In the genomic region with DNA sequence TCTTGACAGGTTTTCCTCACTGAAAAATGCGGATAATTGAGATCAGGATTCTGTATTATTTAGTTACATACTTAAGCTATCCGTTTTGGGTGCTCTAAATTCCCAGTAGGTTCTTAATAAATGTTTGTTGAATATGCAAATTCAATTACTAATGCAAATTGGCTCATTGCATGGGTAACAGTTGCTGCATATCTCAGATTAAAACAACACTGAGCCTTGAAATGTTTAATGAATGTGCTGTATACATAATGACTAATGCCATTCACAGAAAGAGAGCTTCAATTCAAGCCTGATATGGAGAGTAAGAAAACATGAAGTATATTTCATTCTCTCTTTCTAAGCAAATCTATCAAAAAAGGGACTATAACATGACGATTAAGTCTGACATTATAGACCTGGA, we compare ENCODE assay signal across 16 mouse cellular contexts.
"Had no signal": no experiment of that assay in that cellular context is flagged by ENCODE, and none has a peak within 500 bp of the region (broad histone marks: within the 10 kb centered on the region; RNA-seq: fewer than 3 reads in every experiment).

No protein-coding gene starts in this region.

- H3K27ac ChIP-seq: lung, embryonic 15.5 days; macrophage; midbrain, embryonic 13.5 days; neural tube, embryonic 12.5 days had no signal

- H3K27me3 ChIP-seq: lung, embryonic 15.5 days; megakaryocyte, embryonic 14.5 days; midbrain, embryonic 13.5 days; neural tube, embryonic 12.5 days had no signal

- H3K36me3 ChIP-seq: lung, embryonic 15.5 days; midbrain, embryonic 13.5 days; neural tube, embryonic 12.5 days had no signal

- H3K4me3 ChIP-seq: lung, embryonic 15.5 days; megakaryocyte, embryonic 14.5 days; midbrain, embryonic 13.5 days; neural tube, embryonic 12.5 days had no signal

- ATAC-seq: liver, postnatal 0 days; lung, postnatal 0 days; midbrain, embryonic 13.5 days; midbrain, embryonic 16.5 days had no signal

- H3K9me3 ChIP-seq: lung, embryonic 15.5 days; megakaryocyte, embryonic 14.5 days; midbrain, embryonic 13.5 days; neural tube, embryonic 12.5 days had no signal

- DNase-seq: liver, postnatal 0 days; lung, adult 2 months; lung, postnatal 14 days; lung, postnatal 36 days; right cerebral cortex, postnatal 14 days; thymus, adult 18-20 months; thymus, postnatal 14 days; thymus, postnatal 36 days had no signal

- H3K4me1 ChIP-seq: lung, embryonic 15.5 days; megakaryocyte, embryonic 14.5 days; neural tube, embryonic 12.5 days had no signal

- H3K4me2 ChIP-seq: lung, embryonic 15.5 days; midbrain, embryonic 11.5 days; midbrain, embryonic 13.5 days; neural tube, embryonic 12.5 days had no signal

- H3K9ac ChIP-seq: liver, postnatal 0 days; lung, embryonic 15.5 days; midbrain, embryonic 13.5 days; neural tube, embryonic 12.5 days had no signal
